ENCODE assay signal across 8 mouse cellular contexts in genomic region chr11:69045531-69046394, GRCm38 (mm10). TPM values are rescaled to one million over a fixed set of nuclear protein-coding genes. Genes with fewer than 3 reads are reported as not detected.
DNase-seq lines count a peak whose midpoint lies in the region; ATAC-seq lines count a peak whose summit lies in the region.

Gene Aurkb (plus strand): TSS chr11:69045647.

- H3K36me3 ChIP-seq in limb, embryonic 11.5 days (ENCODE audit: control insufficient read depth, insufficient read depth, low read length), result peaks cover 10% of the 10 kb centered on the region; the same call in 1 of the 2 replicates
- peaks cover 30% of the 10 kb centered on the region for H3K36me3 ChIP-seq in midbrain, embryonic 12.5 days

- H3K27ac ChIP-seq in limb, embryonic 11.5 days (replicated peaks; ENCODE audit: low read depth, low read length), result peak within 1 kb of the TSS; percentile 90
- H3K27ac ChIP-seq in midbrain, embryonic 12.5 days (replicated peaks), result peak within 1 kb of the TSS; percentile 84

- under 1% methylated on average over 54 of the region's 54 CpGs for WGBS in limb, embryonic 11.5 days
- WGBS in midbrain, embryonic 12.5 days, result 2% methylated on average over 54 of the region's 54 CpGs

- peak within 1 kb of the TSS; percentile 94 for H3K4me3 ChIP-seq in limb, embryonic 11.5 days (ENCODE audit: low read depth, low read length)
- H3K4me3 ChIP-seq in midbrain, embryonic 12.5 days, result peak within 1 kb of the TSS; percentile 83

- peaks cover 8% of the 10 kb centered on the region for H3K4me1 ChIP-seq in limb, embryonic 11.5 days (ENCODE audit: control insufficient read depth, insufficient read depth, low read length)
- H3K4me1 ChIP-seq in midbrain, embryonic 12.5 days, result peaks cover 37% of the 10 kb centered on the region

- H3K9ac ChIP-seq in limb, embryonic 11.5 days (ENCODE audit: low read length), result peak within 1 kb of the TSS; percentile 87
- peak within 1 kb of the TSS; percentile 77 for H3K9ac ChIP-seq in midbrain, embryonic 12.5 days (replicated peaks)

- DNase-seq in layer of hippocampus, adult 18-20 months (ENCODE audit: low spot score in 2 of 2), result peak; percentile 44 to 73
- DNase-seq in layer of hippocampus, adult 9-10 months (ENCODE audit: low spot score), result no peak
- peak; percentile 85 for DNase-seq in gastrocnemius, postnatal 10 days
- DNase-seq in induced T-regulatory cell, adult 2 months (ENCODE audit: low read depth), result peak; percentile 96
- peak; percentile 91 for DNase-seq in limb, embryonic 11.5 days (ENCODE audit: low spot score)
- peak; percentile 81 for DNase-seq in spleen, adult 12 weeks (ENCODE audit: low spot score)

- no peaks in the 10 kb centered on the region for H3K9me3 ChIP-seq in limb, embryonic 11.5 days (ENCODE audit: control insufficient read depth, low read length)
- no peaks in the 10 kb centered on the region for H3K9me3 ChIP-seq in midbrain, embryonic 12.5 days

- peak; percentile 75 for ATAC-seq in common myeloid progenitor, adult 5-6 weeks (replicated peaks; ENCODE audit: low read depth, poor library complexity, severe bottlenecking)
- peak; percentile 80 for ATAC-seq in limb, embryonic 11.5 days (ENCODE audit: insufficient number of reproducible peaks, low FRiP score, low TSS enrichment, low read depth)
- ATAC-seq in midbrain, embryonic 12.5 days (ENCODE audit: low FRiP score, low read depth), result peak; percentile 75

- H3K27me3 ChIP-seq in limb, embryonic 11.5 days (ENCODE audit: control insufficient read depth, insufficient read depth, low read length), result no peaks in the 10 kb centered on the region
- no peaks in the 10 kb centered on the region for H3K27me3 ChIP-seq in midbrain, embryonic 12.5 days

- H3K4me2 ChIP-seq in limb, embryonic 11.5 days (ENCODE audit: low read depth, severe bottlenecking), result peak within 1 kb of the TSS; percentile 83
- H3K4me2 ChIP-seq in midbrain, embryonic 12.5 days (replicated peaks), result peak within 1 kb of the TSS; percentile 91

RNA-seq across cellular contexts. Expression of gene Aurkb, which starts in this region (rescaled TPM):
- total RNA-seq in layer of hippocampus, adult 18-20 months (2021), result not detected
- total RNA-seq in common myeloid progenitor, adult 5-6 weeks (2017), result 89.5 and 121 TPM in 2 replicates
- total RNA-seq in gastrocnemius, postnatal 10 days (2021), result 10 to 100 TPM; 10.2 to 11.6 TPM
- 171 and 178 TPM in 2 replicates for polyA plus RNA-seq in limb, embryonic 11.5 days (2014; fragmentation: Nextera tagmentation; extraction: Ambion mirVana)
- 139 and 142 TPM in 2 replicates for polyA plus RNA-seq in midbrain, embryonic 12.5 days (2016; fragmentation: Nextera tagmentation; extraction: Ambion mirVana)

Comparison
In these comparisons a context has a peak if more than half of its experiments do, and no peak if none do; other contexts are left out.
1. Peak in DNase-seq in layer of hippocampus, adult 18-20 months; RNA of the gene not detected or under 1 TPM.